Mouse (Mus musculus) CH12.LX (cell line): Measurements from ENCODE around the gene Lgr6. TPM values are rescaled to one million over a fixed set of nuclear protein-coding genes. Genes with fewer than 3 reads are reported as not detected.

Source experiments
- DNase-seq: peaks from one replicate; pipeline ENCODE4 v3.0.0-alpha.2; 2013; ENCODE audit errors: extremely low read depth
- H3K27ac ChIP-seq: 2 replicates; pipeline ENCODE4 v1.5.1; 2012; ENCODE audit warnings: low read depth, mild to moderate bottlenecking, control low read depth, moderate library complexity; ENCODE audit not compliant: insufficient read depth
- H3K27me3 ChIP-seq: replicated peaks from 2 replicates; pipeline ENCODE3; 2012; ENCODE audit warnings: inconsistent platforms
- H3K36me3 ChIP-seq, 2 experiments: replicated peaks in 1 of 2; 2 replicates each; pipeline versions ENCODE3 to v1.6.1; 2012; ENCODE audit warnings: inconsistent platforms in 1 of 2, low read length in 1 of 2, mild to moderate bottlenecking in 1 of 2, mixed read lengths in 1 of 2, moderate library complexity in 1 of 2; ENCODE audit not compliant: control insufficient read depth in 1 of 2, insufficient read depth in 1 of 2
- H3K4me1 ChIP-seq, 2 experiments: 2 replicates each; pipeline ENCODE4 v1.6.1; 2012; ENCODE audit warnings: inconsistent platforms in 1 of 2, moderate library complexity in 1 of 2; ENCODE audit not compliant: insufficient read depth in 2 of 2, control insufficient read depth in 1 of 2
- H3K4me2 ChIP-seq: 2 replicates; pipeline ENCODE4 v1.6.1; 2012; ENCODE audit warnings: low read depth, mild to moderate bottlenecking, control low read depth; ENCODE audit not compliant: poor library complexity, insufficient read depth, severe bottlenecking
- H3K4me3 ChIP-seq, 3 experiments: fragments of 150-350 bp in 1 of 3; sonication (generic) in 1 of 3; replicated peaks in 1 of 3; 2 replicates each; pipeline versions ENCODE3 to v1.5.1; 2011 to 2012; ENCODE audit warnings: low read depth in 2 of 3, low read length in 2 of 3, mild to moderate bottlenecking in 2 of 3, moderate library complexity in 2 of 3, control low read depth in 1 of 3, improper control_type of control experiment in 1 of 3, inconsistent platforms in 1 of 3, mixed read lengths in 1 of 3; ENCODE audit not compliant: poor library complexity in 1 of 3
- H3K79me2 ChIP-seq: replicated peaks from 2 replicates; pipeline ENCODE4 v1.6.1; 2012; ENCODE audit warnings: mild to moderate bottlenecking, moderate library complexity; ENCODE audit not compliant: control insufficient read depth, poor library complexity, insufficient read depth, severe bottlenecking; ENCODE audit errors: extremely low read depth
- H3K9ac ChIP-seq: 2 replicates; pipeline ENCODE4 v1.6.1; 2012; ENCODE audit warnings: low read depth, mild to moderate bottlenecking, control low read depth, moderate library complexity; ENCODE audit not compliant: insufficient read depth
- H3K9me3 ChIP-seq: replicated peaks from 2 replicates; pipeline ENCODE3; 2012; ENCODE audit warnings: low read length, inconsistent platforms, mixed read lengths
- BHLHE40 ChIP-seq: IDR thresholded peaks from 2 replicates; pipeline ENCODE4 v1.6.1; 2011; ENCODE audit warnings: mild to moderate bottlenecking, low read depth, low read length, improper control_type of control experiment
- CHD1 ChIP-seq: IDR thresholded peaks from 2 replicates; pipeline ENCODE4 v1.6.1; 2012; ENCODE audit warnings: low read depth, low read length, improper control_type of control experiment, inconsistent platforms
- CTCF ChIP-seq, 2 experiments: IDR thresholded peaks in 1 of 2; conservative IDR thresholded peaks in 1 of 2; 2 replicates each; pipeline ENCODE4 v1.5.1; 2011 to 2012; ENCODE audit warnings: low read depth in 2 of 2, low read length in 2 of 2, improper control_type of control experiment in 1 of 2, inconsistent platforms in 1 of 2, mild to moderate bottlenecking in 1 of 2, moderate library complexity in 1 of 2
- E2F4 ChIP-seq: IDR thresholded peaks from 2 replicates; pipeline ENCODE4 v1.6.1; 2011; ENCODE audit warnings: low read depth, low read length, improper control_type of control experiment; ENCODE audit not compliant: insufficient replicate concordance
- ELF1 ChIP-seq: IDR thresholded peaks from 2 replicates; pipeline ENCODE4 v1.6.1; 2014; ENCODE audit warnings: low read depth, mild to moderate bottlenecking, inconsistent platforms, low read length, improper control_type of control experiment
- EP300 ChIP-seq: IDR thresholded peaks from 2 replicates; pipeline ENCODE4 v1.6.1; 2011; ENCODE audit warnings: low read length, improper control_type of control experiment
- ETS1 ChIP-seq: conservative IDR thresholded peaks from 2 replicates; pipeline ENCODE4 v1.6.1; 2012; ENCODE audit warnings: low read depth, mild to moderate bottlenecking, inconsistent platforms, low read length, improper control_type of control experiment, moderate library complexity
- HCFC1 ChIP-seq: IDR thresholded peaks from 2 replicates; pipeline ENCODE4 v1.6.1; 2012; ENCODE audit warnings: low read depth, mild to moderate bottlenecking, inconsistent platforms, low read length, improper control_type of control experiment
- IRF4 ChIP-seq: IDR thresholded peaks from 2 replicates; pipeline ENCODE4 v1.6.1; 2014; ENCODE audit warnings: low read depth, mild to moderate bottlenecking, inconsistent platforms, low read length, improper control_type of control experiment
- MAFK ChIP-seq: IDR thresholded peaks from 2 replicates; pipeline ENCODE4 v1.6.1; 2011; ENCODE audit warnings: low read length, improper control_type of control experiment; ENCODE audit not compliant: insufficient replicate concordance
- MAX ChIP-seq: IDR thresholded peaks from 2 replicates; pipeline ENCODE4 v1.6.1; 2011; ENCODE audit warnings: low read length, improper control_type of control experiment
- MEF2A ChIP-seq: IDR thresholded peaks from 2 replicates; pipeline ENCODE4 v1.6.1; 2014; ENCODE audit warnings: low read depth, mild to moderate bottlenecking, inconsistent platforms, low read length, improper control_type of control experiment, borderline replicate concordance
- MXI1 ChIP-seq: IDR thresholded peaks from 2 replicates; pipeline ENCODE4 v1.6.1; 2011; ENCODE audit warnings: mild to moderate bottlenecking, low read depth, low read length, improper control_type of control experiment
- MYC ChIP-seq: IDR thresholded peaks from 2 replicates; pipeline ENCODE4 v1.6.1; 2011; ENCODE audit warnings: low read depth, mild to moderate bottlenecking, improper control_type of control experiment, low read length
- NELFE ChIP-seq: IDR thresholded peaks from 2 replicates; pipeline ENCODE4 v1.6.1; 2011; ENCODE audit warnings: low read depth, low read length, improper control_type of control experiment
- NRF1 ChIP-seq: IDR thresholded peaks from 2 replicates; pipeline ENCODE4 v1.6.1; 2014; ENCODE audit warnings: low read depth, mild to moderate bottlenecking, inconsistent platforms, low read length, improper control_type of control experiment, moderate library complexity
- POLR2A ChIP-seq: IDR thresholded peaks from 2 replicates; pipeline ENCODE4 v1.6.1; 2011; ENCODE audit warnings: low read depth, mild to moderate bottlenecking, improper control_type of control experiment, low read length
- POLR2AphosphoS2 ChIP-seq: IDR thresholded peaks from 2 replicates; pipeline ENCODE4 v1.6.1; 2011; ENCODE audit warnings: low read depth, low read length, improper control_type of control experiment
- RCOR1 ChIP-seq: conservative IDR thresholded peaks from 2 replicates; pipeline ENCODE4 v1.6.1; 2012; ENCODE audit warnings: low read depth, mild to moderate bottlenecking, inconsistent platforms, low read length, improper control_type of control experiment
- SMC3 ChIP-seq: IDR thresholded peaks from 2 replicates; pipeline ENCODE4 v1.6.1; 2011; ENCODE audit warnings: low read depth, low read length, improper control_type of control experiment
- TBP ChIP-seq: conservative IDR thresholded peaks from 2 replicates; pipeline ENCODE4 v1.6.1; 2011; ENCODE audit warnings: low read depth, low read length, improper control_type of control experiment
- TCF12 ChIP-seq: IDR thresholded peaks from 2 replicates; pipeline ENCODE4 v1.6.1; 2014; ENCODE audit warnings: low read depth, mild to moderate bottlenecking, inconsistent platforms, low read length, improper control_type of control experiment
- UBTF ChIP-seq: IDR thresholded peaks from 2 replicates; pipeline ENCODE4 v1.6.1; 2012; ENCODE audit warnings: low read depth, mild to moderate bottlenecking, inconsistent platforms, low read length, improper control_type of control experiment, moderate library complexity
- USF1 ChIP-seq: IDR thresholded peaks from 2 replicates; pipeline ENCODE4 v1.6.1; 2014; ENCODE audit warnings: low read depth, mild to moderate bottlenecking, inconsistent platforms, low read length, improper control_type of control experiment
- USF2 ChIP-seq: conservative IDR thresholded peaks from 2 replicates; pipeline ENCODE4 v1.6.1; 2011; ENCODE audit warnings: low read depth, low read length, improper control_type of control experiment
- ZC3H11A ChIP-seq: IDR thresholded peaks from 2 replicates; pipeline ENCODE4 v1.6.1; 2012; ENCODE audit warnings: low read depth, mild to moderate bottlenecking, inconsistent platforms, low read length, improper control_type of control experiment
- ZNF384 ChIP-seq: IDR thresholded peaks from 2 replicates; pipeline ENCODE4 v1.6.1; 2012; ENCODE audit warnings: low read depth, low read length, improper control_type of control experiment, inconsistent platforms
- dilution Hi-C: fragments of 300-500 bp; cut with MboI; formaldehyde crosslinking; loops from 2 replicates; pipeline ENCODE4 v1.14.3; 2020; ENCODE audit warnings: low sequenced_read_pairs; ENCODE audit not compliant: extremely low pct_unique_long_range_greater_than_20kb, extremely low pct_ligation_motif_present
- in situ Hi-C: fragments of 300-500 bp; cut with MboI; formaldehyde crosslinking; loops from 3 replicates; pipeline ENCODE4 v1.14.3; 2019; ENCODE audit warnings: low sequenced_read_pairs, low pct_ligation_motif_present, low pct_unique_long_range_greater_than_20kb, mixed read lengths
- polyA plus RNA-seq: library from polyadenylated mRNA; unstranded; fragments of >175 nt; gene quantifications from 2 replicates; pipeline ENCODE4 v1.2.1, GENCODE M21; 2012; ENCODE audit warnings: low read depth; ENCODE audit not compliant: insufficient read length
- total RNA-seq, 2 experiments: library from RNA; depleted of rRNA; stranded (reverse); fragments of 300-350 nt in 1 of 2; fragments of >200 nt in 1 of 2; gene quantifications; 2 replicates each; pipeline ENCODE4 v1.2.3; 2012 to 2014

Lgr6 gene
- total and polyA plus RNA-seq, 3 experiments = 0.07 to 0.17 (median 0.16) TPM

DNA sequence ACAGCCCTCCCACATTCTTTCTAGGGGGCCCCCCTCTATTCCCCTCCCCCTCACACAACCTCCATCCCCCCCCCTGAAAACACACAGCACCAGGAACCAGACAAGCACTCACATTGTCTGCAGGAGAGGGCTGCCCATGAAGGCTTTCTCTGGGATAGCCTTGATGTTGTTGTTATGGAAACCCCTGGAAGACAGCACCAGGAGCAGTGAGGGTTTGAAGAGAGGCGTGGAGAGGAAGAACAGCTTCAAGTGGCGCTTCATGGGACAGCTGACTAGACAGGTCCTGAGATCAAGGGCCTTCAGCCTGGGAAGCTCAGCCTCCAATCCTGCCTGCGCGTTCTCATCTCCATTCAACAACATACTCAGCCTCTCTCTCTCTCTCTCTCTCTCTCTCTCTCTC lies 101.7 kb downstream of the Lgr6 start:
- TF ChIP-seq USF1 (no peak), MXI1 (no peak), NELFE (no peak), HCFC1 (no peak), EP300 (no peak)
- DNase-seq = no peak
- Histone ChIP-seq H3K79me2 (no peaks in the 10 kb centered on the region), H3K4me1 (peaks cover 0 to 18% of the 10 kb centered on the region in 2 experiments; a peak in 2 of 4 replicates), H3K27ac (no peak overlapping the region), H3K9me3 (no peaks in the 10 kb centered on the region), H3K4me3 (no peak overlapping the region), H3K27me3 (peaks cover 2% of the 10 kb centered on the region), H3K36me3 (no peaks in the 10 kb centered on the region), H3K9ac (no peak overlapping the region), H3K4me2 (no peak overlapping the region)
- in situ Hi-C loops = no loop called here
- dilution Hi-C loops = no loop called here

DNA sequence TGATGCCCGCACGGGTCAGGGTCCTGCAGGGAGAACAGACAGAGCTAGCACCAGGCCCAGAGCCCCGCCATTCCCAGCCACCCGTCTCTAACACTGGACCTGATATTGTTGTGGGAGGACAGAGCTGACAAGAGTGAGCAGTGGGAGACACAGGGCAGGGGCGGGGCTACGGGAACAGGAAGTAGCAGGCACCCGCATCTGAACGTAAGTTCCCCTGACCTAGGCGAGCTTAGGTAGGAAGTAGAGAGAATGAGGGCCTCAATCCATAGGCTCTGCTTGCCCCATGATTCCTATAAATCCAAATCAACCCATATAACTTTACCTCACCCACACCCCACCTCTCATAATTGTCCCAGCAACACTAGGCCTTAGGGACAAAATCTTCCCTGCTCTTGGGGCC lies 104.5 kb downstream of the Lgr6 start:
- Histone ChIP-seq H3K9me3 (no peaks in the 10 kb centered on the region), H3K4me2 (no peak overlapping the region), H3K4me1 (peaks cover 0 to 14% of the 10 kb centered on the region in 2 experiments; a peak in 2 of 4 replicates), H3K9ac (no peak overlapping the region), H3K27me3 (peaks cover 2% of the 10 kb centered on the region), H3K36me3 (no peaks in the 10 kb centered on the region), H3K79me2 (no peaks in the 10 kb centered on the region), H3K4me3 (no peak overlapping the region), H3K27ac (no peak overlapping the region)
- dilution Hi-C loops (no loop called here), in situ Hi-C loops (no loop called here)
- peak; percentile 39 for DNase-seq
- TF ChIP-seq TBP (no peak), POLR2AphosphoS2 (no peak), ELF1 (peak; percentile 50; the same call in 1 of the 2 replicates), CTCF (conservative IDR thresholded peaks at IDR 0.05 in 1 of 2, IDR thresholded peaks at IDR 0.05 in 1 of 2; ENCODE audit: low read depth in 2 of 2, low read length in 2 of 2) (no peak), NRF1 (no peak), TCF12 (no peak), ZNF384 (no peak), EP300 (no peak), MYC (no peak)

DNA sequence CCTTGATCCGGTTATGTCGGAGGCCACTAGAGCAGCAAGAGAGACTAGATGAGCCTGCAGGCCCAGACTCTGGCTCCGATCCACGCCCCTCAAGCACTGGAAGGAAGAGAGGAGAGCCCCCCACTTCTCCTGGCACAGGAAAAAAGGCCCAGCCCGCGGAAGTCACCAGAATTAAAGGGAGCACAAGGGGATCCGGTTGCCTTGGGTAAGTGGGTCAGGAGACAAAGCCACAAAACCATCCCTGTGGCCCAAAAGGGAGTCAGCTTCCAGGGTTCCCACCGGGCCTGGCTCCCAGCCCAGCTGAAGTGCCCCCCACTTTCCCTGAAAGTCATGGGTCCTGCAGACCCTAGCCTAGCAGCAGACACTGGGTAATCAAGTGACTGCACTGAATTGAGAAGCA lies 106.8 kb downstream of the Lgr6 start:
- no peak overlapping the region for H3K9ac ChIP-seq
- H3K27ac ChIP-seq = no peak overlapping the region
- H3K79me2 ChIP-seq = no peaks in the 10 kb centered on the region
- dilution Hi-C loops (no loop called here), in situ Hi-C loops (no loop called here)
- peaks cover 7% of the 10 kb centered on the region for H3K27me3 ChIP-seq
- H3K9me3 ChIP-seq = no peaks in the 10 kb centered on the region
- no peak overlapping the region for H3K4me3 ChIP-seq
- no peak for DNase-seq
- H3K4me1 ChIP-seq = peaks cover 0 to 14% of the 10 kb centered on the region in 2 experiments; a peak in 2 of 4 replicates
- no peaks in the 10 kb centered on the region for H3K36me3 ChIP-seq
- no peak overlapping the region for H3K4me2 ChIP-seq
- no peak for TF ChIP-seq POLR2AphosphoS2
- no peak for TF ChIP-seq MAFK
- no peak for TF ChIP-seq MEF2A
- no peak for TF ChIP-seq RCOR1
- no peak for TF ChIP-seq BHLHE40
- TF ChIP-seq CHD1 = no peak
- TF ChIP-seq E2F4 = no peak
- no peak for TF ChIP-seq USF2
- no peak for TF ChIP-seq UBTF
- TF ChIP-seq ETS1 = no peak
- TF ChIP-seq SMC3 = no peak
- TF ChIP-seq ELF1 = no peak
- TF ChIP-seq TBP = no peak
- TF ChIP-seq NRF1 = no peak
- TF ChIP-seq ZC3H11A = no peak
- TF ChIP-seq IRF4 = no peak
- no peak for TF ChIP-seq POLR2A
- no peak for TF ChIP-seq USF1
- no peak for TF ChIP-seq MAX
